Mouse (Mus musculus) liver, embryonic 14.5 days (tissue): ENCODE measurements around the gene Atg4d. TPM values are rescaled to one million over a fixed set of nuclear protein-coding genes. Genes with fewer than 3 reads are reported as not detected.

Source experiments
- ATAC-seq: fragments of 200-750 bp; cut with Nextera tagmentation; 2 replicates; pipeline ENCODE4 v1.8.0; 2017; ENCODE audit warnings: moderate number of reproducible peaks, mild to moderate bottlenecking, moderate library complexity; ENCODE audit not compliant: insufficient read depth
- DNase-seq, 3 experiments: peaks; one replicate each; pipeline ENCODE4 v3.0.0-alpha.2; 2012 to 2013; ENCODE audit warnings: low read depth in 3 of 3, low spot score in 3 of 3
- H3K27ac ChIP-seq: fragments of 300-500 bp; sonication (generic); 2 replicates; pipeline ENCODE4 v1.5.1; 2014; ENCODE audit warnings: moderate library complexity, mild to moderate bottlenecking, control low read depth, inconsistent platforms
- H3K27me3 ChIP-seq: fragments of 300-500 bp; sonication (generic); 2 replicates; pipeline ENCODE4 v1.6.1; 2014; ENCODE audit warnings: mild to moderate bottlenecking, low read length, moderate library complexity; ENCODE audit not compliant: control insufficient read depth, insufficient read depth
- H3K36me3 ChIP-seq: fragments of 300-500 bp; sonication (generic); replicated peaks from 2 replicates; pipeline ENCODE4 v1.6.1; 2014; ENCODE audit warnings: low read depth; ENCODE audit not compliant: control insufficient read depth, insufficient read depth
- H3K4me1 ChIP-seq, 2 experiments: fragments of 200-500 bp in 1 of 2; fragments of 300-500 bp in 1 of 2; sonication (generic) in 1 of 2; replicated peaks; 2 replicates each; pipeline ENCODE4 v1.6.1; 2012 to 2014; ENCODE audit warnings: antibody characterized with exemption in 1 of 2, inconsistent platforms in 1 of 2, low read length in 1 of 2; ENCODE audit not compliant: control insufficient read depth in 2 of 2, insufficient read depth in 2 of 2
- H3K4me2 ChIP-seq: fragments of 300-500 bp; sonication (generic); 2 replicates; pipeline ENCODE4 v1.6.1; 2014; ENCODE audit warnings: low read depth, mild to moderate bottlenecking, control low read depth, moderate library complexity
- H3K4me3 ChIP-seq, 2 experiments: fragments of 200-500 bp in 1 of 2; fragments of 300-500 bp in 1 of 2; sonication (generic) in 1 of 2; 2 replicates each; pipeline ENCODE4 v1.5.1; 2012 to 2014; ENCODE audit warnings: low read depth in 2 of 2, low read length in 2 of 2, mild to moderate bottlenecking in 2 of 2, control low read depth in 1 of 2, inconsistent platforms in 1 of 2, moderate library complexity in 1 of 2; ENCODE audit not compliant: insufficient read depth in 1 of 2
- H3K9ac ChIP-seq: fragments of 300-500 bp; sonication (generic); replicated peaks from 2 replicates; pipeline ENCODE4 v1.6.1; 2014; ENCODE audit warnings: mild to moderate bottlenecking, control low read depth, moderate library complexity
- H3K9me3 ChIP-seq: fragments of 300-500 bp; sonication (generic); 2 replicates; pipeline ENCODE4 v1.6.1; 2016; ENCODE audit warnings: low read length, mixed read lengths; ENCODE audit not compliant: control insufficient read depth
- CTCF ChIP-seq: IDR thresholded peaks from 2 replicates; pipeline ENCODE4 v1.5.1; 2016; ENCODE audit warnings: antibody characterized with exemption, low read depth, control low read depth
- EP300 ChIP-seq: IDR thresholded peaks from 2 replicates; pipeline ENCODE4 v1.6.1; 2016; ENCODE audit warnings: antibody characterized with exemption, low read depth
- WGBS: fragments of 180-500 bp; shearing (Covaris S2); extraction: QIAGEN DNeasy Blood & Tissue Kit; methylation state at CpG from one replicate; pipeline ENCODE4 v1.1.7; 2014; ENCODE audit not compliant: insufficient replicate concordance; 5-methylcytosine and 5-hydroxymethylcytosine counted together
- polyA plus RNA-seq, 2 experiments: library from polyadenylated mRNA; depleted of rRNA in 1 of 2; stranded (reverse) in 1 of 2; unstranded in 1 of 2; fragments of >200 nt; fragmentation: Nextera tagmentation in 1 of 2; extraction: Ambion mirVana in 1 of 2; gene quantifications; 2 replicates each; pipeline versions ENCODE4 v1.2.1 to v1.2.3; 2012 to 2014

Atg4d gene
- polyA plus RNA-seq, 2 experiments = 38.9 to 69.3 TPM

GRCm38 (mm10) chr9:21315421-21315820 is 50.3 kb downstream of the Atg4d start:
- Histone ChIP-seq H3K4me3 (no peak overlapping the region), H3K4me2 (no peak overlapping the region), H3K9me3 (no peaks in the 10 kb centered on the region), H3K36me3 (no peaks in the 10 kb centered on the region), H3K27ac (no peak overlapping the region), H3K4me1 (peaks cover 12 to 32% of the 10 kb centered on the region in 2 experiments), H3K27me3 (peaks cover 13% of the 10 kb centered on the region), H3K9ac (no peak overlapping the region)
- 56% methylated on average over 5 of the region's 5 CpGs for WGBS
- TF ChIP-seq CTCF (no peak), EP300 (no peak)
- DNase-seq (no peak), ATAC-seq (no peak)

- Histone ChIP-seq H3K4me3 (no peak overlapping the region), H3K27ac (no peak overlapping the region)
- WGBS = 47% methylated on average over 7 of the region's 7 CpGs
These were observed 51.6 kb downstream of the Atg4d start for GRCm38 (mm10) chr9:21316696-21317095.

GRCm38 (mm10) chr9:21318792-21319191 is 53.7 kb downstream of the Atg4d start:
- H3K4me2 ChIP-seq = no peak overlapping the region
- H3K4me3 ChIP-seq = no peak overlapping the region
- H3K36me3 ChIP-seq = no peaks in the 10 kb centered on the region
- H3K4me1 ChIP-seq = peaks cover 22 to 41% of the 10 kb centered on the region in 2 experiments
- TF ChIP-seq EP300 = no peak
- no peak for TF ChIP-seq CTCF
- no peak for ATAC-seq
- 56% methylated on average over 6 of the region's 6 CpGs for WGBS
- no peaks in the 10 kb centered on the region for H3K9me3 ChIP-seq
- DNase-seq = no peak
- H3K27ac ChIP-seq = no peak overlapping the region
- H3K9ac ChIP-seq = no peak overlapping the region
- H3K27me3 ChIP-seq = no peaks in the 10 kb centered on the region

More at GRCm38 (mm10) chr9:21316696-21317095, 51.6 kb downstream of the Atg4d start:
- no peaks in the 10 kb centered on the region for H3K36me3 ChIP-seq
- H3K9me3 ChIP-seq = no peaks in the 10 kb centered on the region
- H3K4me2 ChIP-seq = no peak overlapping the region
- no peak for ATAC-seq
- peaks cover 10% of the 10 kb centered on the region for H3K27me3 ChIP-seq
- no peak for TF ChIP-seq CTCF
- TF ChIP-seq EP300 = no peak
- peaks cover 16 to 38% of the 10 kb centered on the region in 2 experiments for H3K4me1 ChIP-seq
- H3K9ac ChIP-seq = no peak overlapping the region
- no peak for DNase-seq

GRCm38 (mm10) chr9:21319503-21319902 is 54.4 kb downstream of the Atg4d start:
- no peak for ATAC-seq
- peaks cover 17 to 36% of the 10 kb centered on the region in 2 experiments for H3K4me1 ChIP-seq

GRCm38 (mm10) chr9:21320280-21320618 is 55.2 kb downstream of the Atg4d start:
- TF ChIP-seq CTCF = no peak
- TF ChIP-seq EP300 = no peak
- Histone ChIP-seq H3K27me3 (no peaks in the 10 kb centered on the region), H3K9me3 (no peaks in the 10 kb centered on the region), H3K9ac (peak overlapping the region; percentile 52; the same call in 1 of the 2 replicates), H3K4me3 (peak overlapping the region; percentile 60 to 78), H3K4me1 (peaks cover 14 to 28% of the 10 kb centered on the region in 2 experiments), H3K4me2 (peak overlapping the region; percentile 71), H3K36me3 (no peaks in the 10 kb centered on the region), H3K27ac (no peak overlapping the region)
- ATAC-seq (peak; percentile 12; the same call in 1 of the 2 replicates), DNase-seq (no peak)
- 29% methylated on average over 4 of the region's 4 CpGs for WGBS

More at GRCm38 (mm10) chr9:21319503-21319902, 54.4 kb downstream of the Atg4d start:
- Histone ChIP-seq H3K27me3 (no peaks in the 10 kb centered on the region), H3K4me3 (no peak overlapping the region), H3K4me2 (no peak overlapping the region), H3K9me3 (no peaks in the 10 kb centered on the region), H3K36me3 (no peaks in the 10 kb centered on the region), H3K9ac (no peak overlapping the region), H3K27ac (no peak overlapping the region)
- DNase-seq = no peak
- no peak for TF ChIP-seq EP300
- 84% methylated on average over 4 of the region's 4 CpGs for WGBS
